Mouse (Mus musculus): Measurements from ENCODE around the gene Plekhh3.
"Not testable (repeated sequence)": the region's sequence is repeated elsewhere in the genome, so short reads cannot be mapped to it uniquely, and the experiment has no call there.

The Plekhh3 gene

DNA sequence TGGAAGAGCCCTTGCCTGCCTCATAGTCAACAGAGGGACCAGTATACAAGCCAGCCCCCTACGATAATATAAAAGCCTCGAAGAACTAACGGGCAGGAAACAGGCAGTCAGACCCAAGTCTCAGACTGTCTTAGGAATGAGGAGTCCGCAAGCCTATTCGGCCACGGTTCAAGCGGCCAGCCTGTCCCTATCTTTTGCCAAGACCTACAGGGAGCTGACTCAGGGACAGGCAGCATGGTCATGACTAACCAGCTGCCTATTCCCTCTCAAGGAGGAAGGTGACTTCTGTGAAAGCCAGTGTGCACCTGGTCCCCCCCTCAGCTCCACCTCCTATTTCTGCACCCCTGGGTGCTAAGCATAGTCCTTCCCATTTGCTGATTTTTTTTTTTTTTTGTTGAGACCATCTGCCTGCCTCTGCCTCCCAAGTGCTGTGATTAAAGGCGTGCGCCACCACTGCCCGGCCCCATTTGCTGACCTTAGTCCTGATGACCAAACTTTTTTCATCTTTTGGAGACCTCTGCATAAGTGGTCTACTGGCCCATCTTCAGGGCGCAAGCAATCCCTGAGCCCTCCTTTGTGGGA lies 42.1 kb downstream of the Plekhh3 start:
- in situ Hi-C loops (cut with MboI, MseI), result no loop called here

DNA sequence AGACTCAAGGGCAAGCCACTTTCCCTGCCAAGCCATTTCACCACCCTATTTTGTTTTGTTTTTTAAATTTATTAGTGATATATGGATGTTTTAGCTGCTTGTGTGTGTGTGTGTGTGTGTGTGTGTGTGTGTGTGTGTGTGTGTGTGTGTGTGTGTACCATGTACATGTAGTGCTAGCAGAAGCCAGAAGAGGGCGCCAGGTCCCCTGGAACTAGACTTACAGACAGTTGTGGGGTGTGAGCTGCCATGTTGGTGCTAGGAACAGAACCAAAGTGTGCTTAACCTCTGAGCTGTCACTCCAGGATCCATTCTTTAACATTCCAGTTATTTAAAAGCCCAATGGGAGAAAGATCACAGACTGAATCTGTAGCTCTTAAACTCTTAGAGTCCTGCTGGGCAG lies 44.1 kb downstream of the Plekhh3 start:
- in situ Hi-C loops (cut with MboI, MseI), result no loop called here

DNA sequence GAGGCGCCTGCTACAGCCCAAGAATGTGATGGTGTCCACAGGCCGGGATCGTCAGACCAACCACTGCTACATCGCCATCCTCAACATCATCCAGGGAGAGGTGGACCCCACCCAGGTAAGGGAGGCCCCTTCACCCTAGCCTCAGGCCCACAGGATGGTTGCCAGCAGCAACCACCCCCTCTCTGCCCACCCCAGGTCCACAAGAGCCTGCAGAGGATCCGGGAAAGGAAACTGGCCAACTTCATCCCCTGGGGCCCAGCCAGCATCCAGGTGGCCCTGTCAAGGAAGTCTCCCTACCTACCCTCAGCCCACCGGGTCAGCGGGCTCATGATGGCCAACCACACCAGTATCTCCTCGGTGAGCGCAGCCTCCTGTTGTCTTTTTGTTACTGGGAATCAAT lies 46.1 kb downstream of the Plekhh3 start:
- in situ Hi-C loops (cut with MboI, MseI), result not testable (repeated sequence)

DNA sequence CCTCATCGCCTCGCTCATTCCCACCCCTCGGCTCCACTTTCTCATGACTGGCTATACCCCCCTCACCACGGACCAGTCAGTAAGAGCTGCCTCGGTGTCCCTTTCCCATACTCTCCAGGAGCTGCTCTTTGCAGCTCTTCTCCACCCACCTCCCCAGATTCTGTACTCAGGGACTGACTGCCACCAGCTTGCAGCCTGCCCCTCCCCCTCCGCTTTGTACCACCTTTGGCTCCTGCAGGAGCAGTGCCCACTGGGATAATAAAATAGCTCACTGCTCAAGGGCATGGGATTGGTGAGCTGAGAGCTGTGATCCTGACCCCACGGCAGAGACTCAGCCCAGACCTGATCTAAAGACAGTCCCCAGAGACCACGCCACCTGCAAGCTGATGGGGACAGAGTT lies 46.7 kb downstream of the Plekhh3 start:
- in situ Hi-C loops (cut with MboI, MseI), result loop anchor here (5.0 kb wide), 1 partner anchor 38 kb away; no protein-coding TSS in a partner anchor

- in situ Hi-C loops (cut with MboI, MseI), result loop anchor here (5.0 kb wide), 1 partner anchor 42 kb away; no protein-coding TSS in a partner anchor
These were observed 50.5 kb downstream of the Plekhh3 start for GRCm38 (mm10) chr11:101120545-101121188.

DNA sequence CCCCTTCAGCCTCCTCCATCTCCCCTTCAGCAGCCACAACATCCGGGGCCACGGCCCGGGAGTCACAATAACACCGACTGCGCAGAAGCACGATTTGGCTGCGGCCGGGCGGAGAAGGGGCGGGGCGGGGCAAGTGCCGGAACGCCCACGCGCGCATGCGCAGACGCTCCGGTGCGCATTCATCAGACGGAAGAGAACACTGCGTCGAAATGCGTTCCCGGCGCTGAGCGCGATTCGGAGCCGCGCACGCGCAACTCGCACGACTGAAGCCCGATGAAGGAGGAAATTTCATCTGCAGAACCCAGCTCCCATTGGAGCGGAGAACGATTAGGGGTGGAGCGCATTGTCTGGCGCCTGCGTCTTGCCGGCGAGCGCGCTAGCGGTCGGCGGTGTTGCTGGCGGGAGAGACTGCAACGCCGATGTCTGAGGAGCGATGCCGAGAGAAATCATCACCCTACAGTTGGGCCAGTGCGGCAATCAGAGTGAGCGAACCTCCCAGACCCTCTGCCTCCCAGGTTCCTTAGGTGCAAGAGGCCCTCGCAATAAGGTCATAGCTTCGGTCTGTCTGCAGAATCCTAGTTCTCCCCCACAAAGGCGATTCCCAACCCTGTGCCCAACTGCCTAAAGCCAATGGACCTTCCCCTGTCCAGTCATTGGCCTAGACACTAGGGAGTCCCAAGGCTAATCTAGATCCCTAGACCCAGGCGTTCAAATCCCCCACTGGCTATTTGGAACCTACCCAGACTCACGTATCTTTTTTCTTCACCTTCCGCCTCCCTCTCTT lies 51.2 kb downstream of the Plekhh3 start, which contains the start of the genes Retreg3 and Tubg1:
Retreg3 (minus strand) TSS at position 133 of the 784 bp plus-strand sequence.
Tubg1 (plus strand) TSS at position 178 of the 784 bp plus-strand sequence.
- in situ Hi-C loops (cut with MboI, MseI), result loop anchor here (5.0 kb wide), 1 partner anchor 42 kb away; no protein-coding TSS in a partner anchor

DNA sequence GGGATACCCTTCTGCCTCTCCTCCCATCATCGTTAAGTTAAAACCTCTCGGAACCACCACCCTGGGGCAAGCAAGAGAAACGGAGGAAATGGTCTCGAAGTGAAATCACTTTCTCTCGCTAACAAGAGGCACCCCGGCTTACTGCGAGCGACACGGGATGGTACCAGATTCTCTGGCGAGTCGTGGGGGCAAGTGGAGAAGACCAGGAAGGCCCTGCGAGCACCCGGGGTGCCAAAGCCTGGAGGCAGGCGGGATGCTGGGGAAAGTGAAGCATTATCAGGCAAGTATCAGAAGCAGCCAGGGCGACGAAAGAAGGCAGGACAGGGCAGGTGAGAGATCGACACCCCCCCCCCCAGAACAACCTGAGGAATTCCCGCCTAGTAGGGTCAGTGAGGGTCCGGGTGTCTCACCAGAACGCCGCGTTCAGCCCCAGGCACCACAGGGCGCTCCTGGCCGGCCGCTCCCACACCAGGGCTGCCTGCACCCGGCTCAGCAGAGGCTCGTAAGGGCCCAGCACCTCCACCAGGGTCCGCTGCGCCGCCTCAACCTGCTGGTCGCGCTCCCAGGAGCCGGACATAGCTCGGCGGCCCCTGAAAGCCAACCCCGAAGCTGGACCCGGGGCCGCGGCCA lies 51.9 kb downstream of the Plekhh3 start:
- in situ Hi-C loops (cut with MboI, MseI), result no loop called here

DNA sequence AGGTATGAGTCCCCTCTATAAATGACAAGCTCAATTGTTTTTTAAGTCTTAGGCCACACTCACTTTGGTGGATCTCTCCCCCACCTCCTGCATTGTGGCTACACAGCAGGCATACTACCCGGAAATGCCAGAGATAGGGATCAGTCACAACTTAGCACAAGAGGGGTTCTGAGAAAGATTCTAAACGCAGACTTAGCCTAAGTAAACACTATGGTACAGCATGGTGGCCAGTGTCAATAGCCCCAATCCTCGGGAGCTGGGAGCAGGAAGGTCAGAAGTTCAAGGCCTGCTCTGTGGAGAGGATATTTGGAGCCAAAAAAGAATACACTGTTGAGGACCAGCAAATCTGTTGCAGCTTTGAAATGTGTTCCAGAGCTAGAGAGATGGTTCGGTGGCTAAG lies 53.0 kb downstream of the Plekhh3 start:
- in situ Hi-C loops (cut with MboI, MseI), result no loop called here

DNA sequence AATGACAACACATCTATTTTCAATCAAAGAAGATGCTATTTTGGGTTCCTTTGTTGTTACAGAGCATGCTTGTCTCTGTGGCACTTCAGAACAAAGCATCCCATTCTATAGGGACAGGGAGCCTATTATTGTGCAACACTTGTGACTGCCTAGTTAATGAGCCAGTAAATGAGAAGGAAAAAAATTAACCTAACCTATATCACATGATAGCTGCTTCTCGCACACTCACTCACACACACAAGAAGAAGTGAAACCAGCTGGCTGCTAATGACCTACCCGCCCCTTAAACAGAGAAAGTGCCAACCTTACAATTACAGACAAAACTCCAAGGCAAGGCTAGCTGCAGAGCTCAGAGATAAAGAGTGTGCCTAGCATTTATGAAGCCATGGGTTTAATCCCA lies 55.6 kb downstream of the Plekhh3 start:
- in situ Hi-C loops (cut with MboI, MseI), result no loop called here
